Mouse (Mus musculus) pancreas, adult 10 weeks (tissue): ENCODE data around the gene Crocc2. TPM values are rescaled to one million over a fixed set of nuclear protein-coding genes. Genes with fewer than 3 reads are reported as not detected.

Experiments used
- polyA plus RNA-seq: library from polyadenylated mRNA; stranded (reverse); fragments of 350-450 nt; fragmentation: Illumina TruSeq; extraction: RNeasy Lipid Tissue Mini Kit (QIAGEN cat#74804); gene quantifications from one replicate; pipeline ENCODE4 v1.2.3, GENCODE M21; 2015; ENCODE audit warnings: low read depth, low replicate concordance; ENCODE audit not compliant: insufficient read depth

Crocc2 gene
- not detected for polyA plus RNA-seq

DNA sequence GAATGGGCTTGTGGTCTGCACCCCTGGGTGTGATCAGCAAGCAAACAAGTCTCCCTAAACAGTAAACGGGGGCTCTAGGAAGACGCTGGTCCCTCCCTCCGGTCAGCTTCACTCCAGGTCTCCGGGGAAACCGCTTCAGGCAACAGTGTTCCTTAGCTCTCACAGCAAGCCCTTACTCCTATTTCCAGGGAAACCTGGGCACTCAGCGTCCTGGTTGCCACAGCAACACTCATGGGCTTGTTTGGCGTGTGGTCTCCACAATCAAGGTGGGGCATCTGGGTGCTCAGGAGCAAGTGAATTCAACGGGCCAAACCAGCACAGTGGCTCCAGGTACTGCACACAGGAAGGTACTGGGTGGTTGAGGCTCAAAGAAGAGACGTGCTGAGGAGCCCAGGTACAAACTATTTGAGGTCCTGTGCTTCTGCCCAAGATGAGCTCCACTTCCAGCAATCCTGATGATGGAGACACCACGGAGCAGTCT, at the start of gene Crocc2:
Crocc2 (plus strand) TSS at position 431 of the 481 bp plus-strand sequence.

DNA sequence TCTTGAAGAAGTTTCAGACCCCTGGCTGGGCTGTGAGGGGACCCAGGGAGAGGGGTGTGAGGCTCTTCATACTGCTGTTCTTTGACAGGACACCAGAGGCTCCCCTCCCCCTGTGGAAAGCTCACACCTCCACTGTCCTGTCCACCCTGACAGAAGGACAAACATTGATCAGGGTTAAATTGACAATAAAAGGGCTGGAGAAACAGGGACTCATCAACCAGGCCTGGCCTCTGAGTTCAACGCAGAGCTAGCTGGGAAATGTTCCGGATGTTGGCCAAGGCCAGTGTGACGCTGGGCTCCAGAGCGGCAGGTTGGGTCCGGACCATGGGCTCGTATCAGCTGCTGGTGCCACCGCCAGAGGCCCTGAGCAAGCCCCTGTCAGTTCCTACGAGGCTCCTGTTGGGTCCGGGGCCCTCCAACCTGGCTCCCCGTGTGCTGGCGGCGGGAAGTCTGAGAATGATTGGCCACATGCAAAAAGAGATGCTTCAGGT, 33.4 kb upstream of the Crocc2 start, which contains the start of gene Agxt:
Agxt (plus strand) TSS at position 205 of the 491 bp plus-strand sequence.

DNA sequence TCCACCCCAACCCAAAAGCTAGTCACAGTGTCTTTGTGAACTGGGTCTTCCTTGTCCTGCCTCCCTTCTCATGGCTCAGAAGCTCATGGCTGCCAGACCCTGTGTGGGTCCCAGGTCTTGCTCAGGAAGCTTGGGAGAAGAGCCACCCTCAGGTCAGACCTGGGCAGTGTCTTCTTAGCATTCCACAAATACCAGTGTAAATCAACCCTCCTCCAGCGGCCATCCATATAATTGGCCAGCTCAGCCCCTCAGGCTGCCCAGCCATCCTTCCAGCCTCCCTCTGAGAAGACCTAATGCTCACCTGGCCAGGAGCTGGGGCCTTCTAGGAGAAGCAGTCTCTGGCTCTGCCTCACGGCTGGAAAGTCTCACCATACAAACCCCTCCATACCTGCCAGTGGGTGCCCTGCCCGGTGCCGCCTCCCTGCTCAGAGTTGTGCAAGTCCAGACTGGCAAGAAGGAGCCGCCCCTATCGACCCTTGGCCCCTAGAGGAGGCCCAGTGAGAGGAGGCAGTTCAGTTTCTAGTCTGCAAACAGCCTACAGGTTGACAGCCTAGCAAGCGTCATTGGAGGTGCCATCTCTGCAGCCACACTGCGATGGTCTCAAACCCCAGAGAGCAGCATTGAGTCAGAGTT, 7.9 kb upstream of the Crocc2 start, which contains the start of gene 2310007B03Rik:
2310007B03Rik (minus strand) TSS at position 448 of the 633 bp plus-strand sequence.

DNA sequence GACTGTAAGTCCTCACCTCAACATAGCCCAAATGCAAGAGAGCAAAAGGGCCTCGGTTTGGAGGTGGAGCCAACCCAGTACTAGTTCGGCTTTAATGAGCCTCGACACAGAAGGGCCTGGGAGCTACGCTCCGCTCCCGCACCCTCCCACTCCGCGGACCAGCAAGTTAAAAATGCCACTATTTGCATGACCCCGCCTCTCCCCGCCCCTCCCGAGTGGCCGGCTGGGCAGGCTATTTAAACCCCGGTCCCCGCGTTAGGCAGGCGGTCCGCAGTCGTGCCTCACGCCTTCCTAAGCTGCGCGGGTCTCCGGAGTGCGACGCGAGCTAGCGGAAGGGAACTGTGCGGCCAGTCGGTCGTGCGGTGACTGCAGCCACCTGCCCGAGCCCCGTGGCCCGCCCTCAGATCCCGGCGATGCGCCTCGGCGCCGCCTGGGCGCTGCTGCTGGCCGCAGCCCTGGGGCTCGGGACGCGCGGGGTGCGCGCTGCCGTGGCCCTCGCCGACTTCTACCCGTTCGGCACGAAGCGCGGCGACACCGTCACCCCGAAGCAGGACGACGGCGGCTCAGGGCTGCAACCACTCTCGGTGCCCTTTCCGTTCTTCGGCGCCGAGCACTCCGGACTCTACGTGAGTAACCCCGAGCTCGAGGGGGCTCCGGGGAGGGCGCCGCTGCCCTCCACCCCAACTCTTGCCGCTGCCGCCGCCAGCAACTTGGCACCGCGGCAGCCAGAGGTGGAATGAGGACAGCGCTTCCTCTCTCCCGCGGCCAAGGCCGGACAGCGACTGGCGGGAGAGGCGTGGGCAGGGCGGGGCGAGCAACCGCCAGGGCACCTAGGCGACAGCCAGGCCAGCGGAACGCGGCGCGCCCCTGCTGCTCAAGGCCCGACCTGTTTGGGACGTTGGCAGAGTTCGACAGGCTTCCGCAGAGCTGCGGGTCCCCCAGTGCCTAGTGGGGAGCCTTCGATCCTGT, 67.3 kb downstream of the Crocc2 start, which contains the start of gene Sned1:
Sned1 (plus strand) TSS at position 266 of the 969 bp plus-strand sequence.

Other genes with a start within 250 kb of the Crocc2 start
- gene Capn10, start 234.3 kb upstream of the Crocc2 start, polyA plus RNA-seq: 6.3 TPM
- gene Gpr35, start 217.9 kb upstream of the Crocc2 start, polyA plus RNA-seq: 0.31 TPM
- gene Aqp12, start 162.4 kb upstream of the Crocc2 start, polyA plus RNA-seq: 97.8 TPM
- gene Kif1a, start 66.8 kb upstream of the Crocc2 start, polyA plus RNA-seq: 3.3 TPM
- not detected for gene Agxt, start 33.5 kb upstream of the Crocc2 start, polyA plus RNA-seq
- not detected for gene 2310007B03Rik, start 7.8 kb upstream of the Crocc2 start, polyA plus RNA-seq
- gene Sned1, start 67.1 kb downstream of the Crocc2 start, polyA plus RNA-seq: 9.7 TPM
- 5.6 TPM for gene Mterf4, start 137.2 kb downstream of the Crocc2 start, polyA plus RNA-seq
- 1.8 TPM for gene Ppp1r7, start 174.1 kb downstream of the Crocc2 start, polyA plus RNA-seq
- gene Pask, start 174.8 kb downstream of the Crocc2 start, polyA plus RNA-seq: 0.48 TPM
- gene Ano7, start 205.2 kb downstream of the Crocc2 start, polyA plus RNA-seq: not detected